Comparison of ENCODE assay signal across 16 mouse cellular contexts in genomic region chr3:52784476-52784875, GRCm38 (mm10).
A peak's percentile ranks its signal among the peaks of the same experiment; 100 is the strongest.
DNase-seq lines count a peak whose midpoint lies in the region; ATAC-seq and TF ChIP-seq lines count a peak whose summit lies in the region.
"Had no signal": no experiment of that assay in that cellular context is flagged by ENCODE, and none has a peak within 500 bp of the region (broad histone marks: within the 10 kb centered on the region; RNA-seq: fewer than 3 reads in every experiment).

No protein-coding gene starts in this region.

- no peaks in the 10 kb centered on the region for H3K9me3 ChIP-seq in hindbrain, embryonic 15.5 days
- no peaks in the 10 kb centered on the region for H3K9me3 ChIP-seq in hindbrain, embryonic 12.5 days (replicated peaks)
- H3K9me3 ChIP-seq: embryonic facial prominence, embryonic 12.5 days; limb, embryonic 13.5 days had no signal

- peak; percentile 69; the same call in 1 of the 2 replicates for ATAC-seq in hindbrain, embryonic 15.5 days (ENCODE audit: low FRiP score, low read depth)
- no peak for ATAC-seq in hindbrain, embryonic 12.5 days (ENCODE audit: low FRiP score)
- no peak for ATAC-seq in erythroid progenitor cell, adult 5-6 weeks (replicated peaks; ENCODE audit: low FRiP score, poor library complexity, severe bottlenecking)
- ATAC-seq: intestine, embryonic 16.5 days had no signal

- 39% methylated on average over 7 of the region's 7 CpGs for WGBS in hindbrain, embryonic 15.5 days
- WGBS in hindbrain, embryonic 12.5 days = 63% methylated on average over 7 of the region's 7 CpGs
- 52% methylated on average over 7 of the region's 7 CpGs for WGBS in kidney, adult 2 months

- no peak for TF ChIP-seq POLR2A in kidney, adult 2 months (IDR thresholded peaks at IDR 0.05; ENCODE audit: low read depth, low read length)

- no peaks in the 10 kb centered on the region for H3K36me3 ChIP-seq in hindbrain, embryonic 15.5 days
- H3K36me3 ChIP-seq in hindbrain, embryonic 12.5 days = no peaks in the 10 kb centered on the region
- no peaks in the 10 kb centered on the region for H3K36me3 ChIP-seq in kidney, adult 2 months (ENCODE audit: control insufficient read depth, insufficient read depth, low read length)
- H3K36me3 ChIP-seq: embryonic facial prominence, embryonic 12.5 days; limb, embryonic 13.5 days had no signal

- no peak for TF ChIP-seq CTCF in kidney, adult 2 months (conservative IDR thresholded peaks at IDR 0.05; ENCODE audit: insufficient read depth, insufficient read length, low read depth, low read length)

- H3K4me1 ChIP-seq in hindbrain, embryonic 15.5 days (replicated peaks) = peaks cover 6% of the 10 kb centered on the region; the same call in 1 of the 2 replicates
- no peaks in the 10 kb centered on the region for H3K4me1 ChIP-seq in hindbrain, embryonic 12.5 days
- peaks cover 5% of the 10 kb centered on the region for H3K4me1 ChIP-seq in kidney, adult 2 months (ENCODE audit: control insufficient read depth, insufficient read depth, low read length)
- H3K4me1 ChIP-seq: embryonic facial prominence, embryonic 12.5 days had no signal

- H3K4me2 ChIP-seq in hindbrain, embryonic 15.5 days = peak overlapping the region; percentile 7; the same call in 1 of the 2 replicates
- no peak overlapping the region for H3K4me2 ChIP-seq in hindbrain, embryonic 12.5 days (replicated peaks)
- H3K4me2 ChIP-seq: embryonic facial prominence, embryonic 12.5 days; limb, embryonic 13.5 days had no signal

- peak; percentile 56 for DNase-seq in Muller cell, postnatal 12 days (ENCODE audit: inconsistent ontology term)
- DNase-seq in forelimb bud, embryonic 11.5 days (ENCODE audit: low read depth, low spot score) = peak; percentile 7
- DNase-seq in naive thymus-derived CD4-positive, alpha-beta T cell, adult 2 months (ENCODE audit: low read depth) = peak; percentile 45
- no peak for DNase-seq in embryo, embryonic 9.5 days (ENCODE audit: extremely low spot score)
- no peak for DNase-seq in kidney, adult 2 months
- DNase-seq: adrenal gland, postnatal 25 days; cerebellum, postnatal 25 days; kidney, postnatal 36 days; lung, adult 2 months; thymus, postnatal 14 days had no signal

- no peaks in the 10 kb centered on the region for H3K27me3 ChIP-seq in hindbrain, embryonic 15.5 days
- no peaks in the 10 kb centered on the region for H3K27me3 ChIP-seq in hindbrain, embryonic 12.5 days
- H3K27me3 ChIP-seq in kidney, adult 2 months (replicated peaks; ENCODE audit: control insufficient read depth, insufficient read depth, low read length) = no peaks in the 10 kb centered on the region
- H3K27me3 ChIP-seq: embryonic facial prominence, embryonic 12.5 days had no signal

- H3K27ac ChIP-seq in hindbrain, embryonic 15.5 days (replicated peaks) = no peak overlapping the region
- H3K27ac ChIP-seq in hindbrain, embryonic 12.5 days = no peak overlapping the region
- no peak overlapping the region for H3K27ac ChIP-seq in kidney, adult 2 months (ENCODE audit: insufficient read depth, low read depth, low read length)
- H3K27ac ChIP-seq: embryonic facial prominence, embryonic 12.5 days; limb, embryonic 13.5 days had no signal

- no peak overlapping the region for H3K9ac ChIP-seq in hindbrain, embryonic 15.5 days
- H3K9ac ChIP-seq in hindbrain, embryonic 12.5 days = no peak overlapping the region
- H3K9ac ChIP-seq: embryonic facial prominence, embryonic 12.5 days; limb, embryonic 13.5 days had no signal

- no peak overlapping the region for H3K4me3 ChIP-seq in hindbrain, embryonic 15.5 days
- H3K4me3 ChIP-seq in hindbrain, embryonic 12.5 days = no peak overlapping the region
- no peak overlapping the region for H3K4me3 ChIP-seq in kidney, adult 2 months (ENCODE audit: insufficient read depth, low read depth, low read length)
- H3K4me3 ChIP-seq: embryonic facial prominence, embryonic 12.5 days; limb, embryonic 13.5 days had no signal

Comparison
In these comparisons a context has a peak if more than half of its experiments do, and no peak if none do; other contexts are left out.
1. DNase-seq: peak in Muller cell, postnatal 12 days (single experiment), forelimb bud, embryonic 11.5 days (single experiment) and naive thymus-derived CD4-positive, alpha-beta T cell, adult 2 months (single experiment); none in embryo, embryonic 9.5 days (single experiment) and kidney, adult 2 months (single experiment).